Mouse (Mus musculus): Measurements from ENCODE around the gene Hinfp.
"Not testable (repeated sequence)": the region's sequence is repeated elsewhere in the genome, so short reads cannot be mapped to it uniquely, and the experiment has no call there.

The Hinfp gene

DNA sequence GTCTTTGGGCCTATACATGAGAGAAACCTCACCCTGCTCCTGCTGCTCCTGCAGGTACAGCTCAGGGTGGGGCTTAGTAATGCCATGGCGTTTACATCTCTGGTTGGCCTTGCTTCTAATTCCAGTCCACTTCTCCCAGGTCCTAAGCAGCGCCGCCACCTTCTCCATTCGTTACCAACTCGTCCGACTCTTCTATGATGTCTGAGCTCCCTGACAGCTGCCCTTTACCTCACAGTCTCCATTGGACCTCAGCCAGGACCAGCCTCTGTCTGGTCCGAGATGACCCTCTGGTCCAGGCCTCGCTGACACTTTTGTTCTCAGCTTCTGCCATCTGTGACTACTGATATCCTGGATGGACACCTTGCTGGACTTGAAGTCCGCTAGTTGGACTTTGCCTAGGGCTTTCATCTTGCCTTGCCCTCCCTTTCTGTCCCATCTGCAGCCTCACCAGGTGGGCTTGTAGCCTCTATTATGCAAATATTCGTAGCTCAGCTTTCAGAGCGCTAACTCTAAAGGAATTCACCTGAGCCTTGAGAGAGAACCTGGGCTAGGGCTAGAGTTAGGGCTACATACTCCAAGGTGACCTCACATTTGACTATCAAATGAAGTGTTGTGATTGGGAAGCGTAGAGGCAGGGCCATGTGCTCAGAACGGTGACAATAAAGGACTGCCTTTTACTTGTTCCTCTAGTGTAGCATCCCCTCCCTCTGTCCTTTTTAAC, 27.6 kb upstream of the Hinfp start:
- DNase-seq (ENCODE audit: low read depth, low spot score), result no peak

- no peak for DNase-seq (ENCODE audit: low read depth, low spot score)
Measured at GRCm38 (mm10) chr9:44330736-44331135, 25.3 kb upstream of the Hinfp start.

GRCm38 (mm10) chr9:44327926-44328325, 22.5 kb upstream of the Hinfp start:
- DNase-seq (ENCODE audit: low read depth, low spot score), result no peak

- no peak for DNase-seq (ENCODE audit: low read depth, low spot score)
Measured at GRCm38 (mm10) chr9:44327064-44327711, 21.7 kb upstream of the Hinfp start.

GRCm38 (mm10) chr9:44326371-44327063, 21.0 kb upstream of the Hinfp start:
- DNase-seq (ENCODE audit: low read depth, low spot score), result no peak

GRCm38 (mm10) chr9:44325768-44326370, 20.4 kb upstream of the Hinfp start, which contains the start of gene Dpagt1:
Gene Dpagt1, plus strand, starts transcription at chr9:44326019.
- DNase-seq (ENCODE audit: low read depth, low spot score), result no peak

DNA sequence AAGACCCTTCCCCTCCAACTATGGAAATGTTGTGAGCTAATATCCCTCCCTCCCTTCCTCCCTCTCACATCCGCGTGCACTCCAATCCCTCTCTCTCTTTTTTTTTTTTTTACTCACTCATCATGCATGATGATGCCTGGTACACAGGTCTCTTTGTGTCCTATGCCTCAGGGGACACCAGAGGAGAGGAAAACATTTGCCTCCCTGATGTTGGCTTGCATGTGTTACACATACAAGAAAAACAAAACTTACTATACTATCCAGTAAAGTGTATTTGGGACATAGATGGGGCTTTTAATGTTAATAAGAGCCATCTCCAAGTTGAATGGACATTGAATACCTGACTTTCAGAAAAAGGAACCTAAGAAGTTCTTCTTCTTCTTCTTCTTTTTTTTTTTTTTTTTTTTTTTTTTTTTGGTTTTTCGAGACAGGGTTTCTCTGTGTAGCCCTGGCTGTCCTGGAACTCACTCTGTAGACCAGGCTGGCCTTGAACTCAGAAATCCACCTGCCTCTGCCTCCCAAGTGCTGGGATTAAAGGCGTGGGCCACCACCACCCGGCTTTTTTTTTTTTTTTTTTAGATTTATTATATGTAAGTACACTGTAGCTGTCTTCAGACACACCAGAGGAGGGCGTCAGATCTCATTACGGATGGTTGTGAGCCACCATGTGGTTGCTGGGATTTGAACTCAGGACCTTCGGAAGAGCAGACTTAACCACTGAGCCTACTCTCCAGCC, 19.7 kb upstream of the Hinfp start:
- not testable (repeated sequence) for DNase-seq (ENCODE audit: low read depth, low spot score)

DNA sequence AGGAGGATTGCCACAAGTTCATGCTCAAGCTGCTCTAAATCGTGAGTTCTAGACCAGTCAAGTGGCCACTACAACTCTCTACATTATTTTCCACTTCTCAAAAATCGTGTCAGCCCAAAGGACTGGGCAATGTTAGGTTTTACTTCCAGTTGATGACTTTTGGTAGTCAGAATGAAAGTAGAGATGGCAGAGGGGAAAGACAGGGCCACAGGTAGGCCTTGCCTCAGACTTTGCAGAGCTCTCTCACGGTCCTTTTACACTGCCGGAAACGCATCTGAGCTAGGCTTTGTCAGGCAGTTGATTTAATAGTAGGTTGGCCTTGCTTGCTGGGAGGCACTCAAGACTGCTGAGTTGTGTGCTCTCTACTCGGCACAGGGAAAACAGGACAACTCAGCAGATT, 18.7 kb upstream of the Hinfp start:
- no peak for DNase-seq (ENCODE audit: low read depth, low spot score)

DNA sequence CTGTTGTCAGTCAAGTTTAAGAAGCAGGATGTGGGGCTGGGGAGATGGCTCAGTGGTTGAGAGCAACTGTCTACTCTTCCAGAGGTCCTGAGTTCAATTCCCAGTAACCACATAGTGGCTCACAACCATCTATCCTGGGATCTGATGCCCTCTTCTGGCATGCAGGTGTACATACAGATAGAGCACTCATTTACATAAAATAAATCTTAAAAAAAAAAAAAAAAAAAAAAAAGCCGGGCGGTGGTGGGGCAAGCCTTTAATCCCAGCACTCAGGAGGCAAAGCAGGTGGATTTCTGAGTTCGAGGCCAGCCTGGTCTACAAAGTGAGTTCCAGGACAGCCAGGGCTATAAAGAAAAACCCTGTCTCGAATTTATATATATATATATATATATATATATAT, 18.2 kb upstream of the Hinfp start:
- DNase-seq (ENCODE audit: low read depth, low spot score), result not testable (repeated sequence)

- no peak for DNase-seq (ENCODE audit: low read depth, low spot score)
Measured at GRCm38 (mm10) chr9:44320799-44321133, 15.3 kb upstream of the Hinfp start.

DNA sequence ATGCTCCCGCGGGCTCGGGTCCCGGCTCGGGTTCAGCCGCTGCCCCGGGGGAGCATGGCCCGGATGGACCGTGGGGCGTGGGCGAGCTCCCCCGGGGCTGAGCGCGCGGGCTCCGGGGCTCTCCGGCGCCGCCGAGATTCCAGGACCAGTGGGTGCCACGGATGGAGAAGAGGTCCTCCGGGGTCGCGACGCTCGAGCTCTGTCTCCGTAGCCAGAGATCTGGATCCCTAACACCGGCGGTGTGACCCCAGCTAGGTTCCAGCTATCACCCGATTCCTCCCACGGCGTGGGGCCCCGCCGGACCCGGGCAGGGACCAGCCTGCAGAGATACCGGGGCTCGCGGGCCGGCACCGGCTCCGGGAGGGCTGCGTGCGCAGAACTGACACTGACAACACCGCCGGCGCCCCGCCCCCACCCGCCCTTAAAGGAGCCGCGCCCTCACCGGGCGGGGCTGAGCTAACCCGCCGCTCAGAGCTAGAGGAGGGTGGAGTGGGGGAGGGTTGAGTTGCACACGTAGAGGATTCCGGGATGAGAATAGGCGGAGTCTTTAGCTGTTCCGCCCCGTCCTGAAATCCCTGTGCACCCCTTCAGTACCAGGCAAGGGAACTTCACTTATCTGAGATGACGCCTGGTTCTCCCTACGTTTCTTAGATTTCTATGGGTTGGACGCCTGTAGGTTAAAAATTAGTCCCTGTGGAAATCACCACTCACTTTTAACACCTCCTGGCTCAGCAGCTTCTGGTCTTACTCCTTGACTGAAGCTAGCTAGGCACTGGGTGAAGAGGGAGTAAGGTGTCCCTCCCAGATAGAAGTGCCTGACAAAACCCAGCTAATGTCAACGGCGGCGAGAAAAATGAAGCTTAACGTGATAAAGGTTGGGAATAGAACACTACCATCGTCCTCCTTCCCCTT, 14.7 kb upstream of the Hinfp start, which contains the start of gene C2cd2l:
C2cd2l (minus strand) TSS at position 399 of the 912 bp plus-strand sequence.
- peak; percentile 95 for DNase-seq (ENCODE audit: low read depth, low spot score)

DNA sequence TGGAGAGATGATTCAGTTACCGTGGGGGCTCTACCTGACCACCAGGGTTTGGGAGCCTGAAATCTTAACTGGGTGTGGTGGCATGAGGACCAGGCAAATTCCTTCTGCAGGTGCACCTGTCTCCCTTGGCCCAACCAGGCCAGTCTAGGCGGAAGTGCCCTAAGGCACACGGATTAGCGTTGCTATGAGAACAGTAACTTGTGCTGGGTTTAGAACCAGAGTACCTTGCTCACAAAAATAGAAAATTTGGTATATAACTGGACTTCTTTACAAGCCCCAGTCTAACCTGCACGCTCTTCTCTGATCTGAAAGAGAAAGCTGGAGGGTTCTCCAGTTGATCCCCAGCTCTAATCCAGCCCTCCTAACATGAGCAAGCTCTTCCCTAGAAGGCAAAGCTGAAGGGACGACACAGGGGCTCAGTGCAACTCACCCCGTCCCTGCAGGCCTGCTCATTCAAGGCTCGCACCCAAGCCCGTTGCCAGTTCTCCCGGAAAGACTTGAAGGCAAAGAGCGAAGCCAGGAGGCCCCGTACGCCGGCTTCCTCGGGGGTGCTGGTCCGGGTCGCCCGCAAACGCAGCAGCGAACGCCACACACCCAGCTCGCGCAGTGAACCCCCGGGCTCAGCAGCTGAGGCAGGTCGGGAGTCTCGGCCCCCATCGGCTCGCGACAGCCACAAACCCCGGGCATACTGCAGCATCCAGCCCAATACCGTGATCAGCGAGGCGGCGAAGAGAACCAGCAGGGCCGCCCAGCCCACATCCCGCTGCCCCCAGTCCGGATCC, 13.8 kb upstream of the Hinfp start:
- DNase-seq (ENCODE audit: low read depth, low spot score), result no peak

- no peak for DNase-seq (ENCODE audit: low read depth, low spot score)
Measured at GRCm38 (mm10) chr9:44318826-44319095, 13.3 kb upstream of the Hinfp start.

DNA sequence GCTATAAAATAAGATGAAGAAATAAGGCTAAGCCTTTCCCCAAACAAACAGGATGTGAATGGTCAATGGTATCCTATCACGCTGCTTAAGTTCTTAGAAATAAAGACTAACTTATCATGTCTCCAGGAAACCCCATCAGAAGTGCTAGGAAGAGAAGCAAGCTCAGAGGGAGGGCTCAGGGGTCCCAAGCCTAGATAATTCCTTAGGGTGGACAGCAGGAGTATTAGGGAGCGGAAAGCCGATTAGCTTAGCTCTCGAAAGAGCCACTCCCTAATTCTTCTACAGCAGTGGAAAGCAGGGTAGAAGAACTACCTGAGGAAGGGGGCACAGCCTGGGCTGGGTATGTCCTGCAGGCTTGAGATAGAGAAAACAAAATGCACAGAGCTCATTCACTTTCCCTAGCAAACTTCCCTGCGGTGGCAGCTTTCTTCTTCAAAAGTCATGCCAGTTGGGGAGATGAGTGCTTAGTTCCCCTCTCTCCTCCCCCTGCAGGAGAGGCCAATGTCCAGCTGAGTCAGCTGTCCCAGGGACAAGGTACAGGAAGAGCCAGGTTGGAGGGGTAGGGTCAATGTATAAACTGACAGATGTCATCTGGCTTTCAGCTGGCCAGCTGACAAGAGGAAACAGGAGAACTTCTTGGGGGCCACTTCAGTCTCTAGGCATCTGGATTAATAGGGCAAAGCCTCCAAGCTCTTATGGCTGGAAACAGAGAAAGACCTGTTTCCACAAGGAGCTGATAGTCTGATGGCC, 12.8 kb upstream of the Hinfp start:
- no peak for DNase-seq (ENCODE audit: low read depth, low spot score)

- DNase-seq (ENCODE audit: low read depth, low spot score), result no peak
Measured at GRCm38 (mm10) chr9:44317452-44317851, 12.0 kb upstream of the Hinfp start.

DNA sequence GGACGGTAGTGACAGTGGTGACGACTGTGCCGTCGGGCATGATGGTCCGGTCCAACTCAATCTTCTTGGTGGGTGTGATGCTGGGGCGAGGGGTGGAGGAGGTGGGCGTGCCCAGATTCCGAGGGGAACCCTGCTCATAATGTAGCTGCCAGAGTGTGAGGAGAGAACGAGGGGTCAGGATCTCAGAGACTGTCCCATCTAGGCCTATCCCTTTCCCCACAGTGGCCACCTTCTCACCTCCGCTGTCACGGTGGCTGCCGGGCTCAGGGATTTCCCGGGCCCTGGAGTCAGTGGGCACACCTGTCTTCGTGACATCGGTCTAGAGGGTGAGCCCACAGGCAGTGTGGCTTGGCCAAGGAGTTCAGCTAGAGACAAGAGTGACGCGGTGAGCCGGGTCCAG, 9.4 kb upstream of the Hinfp start:
- no peak for DNase-seq (ENCODE audit: low read depth, low spot score)

DNA sequence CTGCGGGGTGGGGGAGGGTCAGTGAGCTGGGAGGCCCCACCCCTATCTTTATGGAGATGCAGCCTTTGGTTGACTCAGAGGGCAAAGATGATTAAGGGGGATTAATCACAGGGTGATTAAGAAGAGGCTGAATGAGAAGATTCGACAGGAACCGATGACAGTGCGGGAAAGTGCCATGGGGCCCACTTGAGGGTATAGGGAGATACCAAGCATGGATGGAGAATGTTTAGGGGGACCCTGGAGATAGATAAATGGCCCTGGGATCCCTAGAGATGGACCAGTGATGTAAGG, 8.7 kb upstream of the Hinfp start:
- no peak for DNase-seq (ENCODE audit: low read depth, low spot score)

DNA sequence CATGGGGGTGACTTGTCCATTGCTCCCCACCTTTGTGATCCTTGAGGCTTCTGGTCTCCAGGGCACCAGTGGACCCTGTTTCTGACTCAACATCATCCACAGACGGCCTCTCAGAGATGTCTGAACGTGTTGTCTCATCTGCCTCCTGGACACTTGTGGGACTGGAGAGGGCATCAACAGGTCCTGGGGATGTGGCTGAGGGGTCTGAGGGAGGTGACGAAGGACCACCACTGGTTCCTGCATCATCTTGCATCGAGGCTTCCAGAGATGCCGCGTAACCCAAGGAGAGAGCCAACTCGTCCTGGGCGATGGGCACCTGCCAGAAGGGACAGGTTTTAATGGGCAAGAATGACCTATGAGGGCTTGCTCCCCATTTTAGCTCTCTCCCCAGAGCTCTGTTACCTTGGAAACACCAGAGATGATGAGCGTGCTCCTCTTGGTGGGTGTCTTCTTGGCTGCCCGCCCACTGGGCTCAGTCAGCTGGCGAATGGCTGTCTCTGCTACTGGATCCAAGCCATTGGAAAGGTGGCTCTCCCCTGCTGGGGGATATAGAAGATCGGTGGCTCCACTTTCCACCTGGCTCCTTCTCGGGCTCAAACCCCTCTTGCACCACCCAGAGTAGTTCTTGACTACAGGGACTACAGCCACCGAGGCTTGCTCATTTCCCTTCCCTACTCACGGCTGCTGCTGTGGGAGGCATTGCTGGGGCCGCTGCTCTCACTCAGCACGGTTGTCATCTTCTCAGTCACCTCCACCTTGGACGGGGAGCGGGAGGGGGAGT, 8.2 kb upstream of the Hinfp start:
- DNase-seq (ENCODE audit: low read depth, low spot score), result no peak
